Mouse (Mus musculus) ovary, adult 10 weeks (tissue): ENCODE measurements around the gene Olfr976. TPM values are rescaled to one million over a fixed set of nuclear protein-coding genes. Genes with fewer than 3 reads are reported as not detected.

Source experiments
- polyA plus RNA-seq: library from polyadenylated mRNA; stranded (reverse); fragments of 350-450 nt; fragmentation: Illumina TruSeq; extraction: RNeasy Lipid Tissue Mini Kit (QIAGEN cat#74804); gene quantifications from one replicate; pipeline ENCODE4 v1.2.3, GENCODE M21; 2014

Gene Olfr976
- 10.5 TPM for polyA plus RNA-seq

DNA sequence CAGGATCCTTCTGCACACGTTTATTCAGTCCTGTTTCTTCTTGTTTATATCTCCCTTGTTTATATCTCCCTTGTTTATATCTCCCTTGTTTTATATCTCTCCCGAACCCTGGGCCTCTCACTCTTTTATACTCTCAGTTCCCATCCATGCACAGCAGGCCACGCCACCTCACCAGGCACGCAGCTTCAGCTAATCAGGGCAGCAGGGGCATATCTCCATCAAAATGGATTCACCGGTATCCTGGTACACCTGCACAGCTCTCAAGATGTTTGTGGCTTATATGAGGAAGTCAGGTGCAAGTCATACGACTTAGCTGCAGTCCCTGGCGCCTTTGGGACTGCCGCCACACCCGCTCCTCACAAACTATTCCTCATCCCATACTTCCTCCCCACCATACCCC lies at the start of gene Olfr976:
TSS of gene Olfr976 (minus strand) at position 101 of the 400 bp plus-strand sequence.

DNA sequence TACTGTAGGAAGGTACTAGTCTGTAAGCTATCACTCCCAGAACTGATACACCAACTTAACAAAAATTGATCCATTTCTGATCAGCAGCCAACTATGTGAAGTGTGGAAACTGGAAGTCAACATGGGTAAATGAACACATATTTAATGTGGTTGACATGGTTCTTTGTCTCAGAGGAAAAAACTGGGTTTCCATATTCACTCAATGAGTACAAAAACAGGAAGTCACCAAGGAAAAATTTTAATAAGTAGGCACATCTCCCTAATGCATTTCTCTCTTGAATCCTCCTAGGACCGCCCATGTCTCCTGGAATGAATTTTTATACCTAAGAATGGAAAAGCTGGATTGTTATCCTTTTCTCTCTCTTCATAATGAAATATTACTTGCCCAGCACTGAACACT lies 48.5 kb upstream of the Olfr976 start, which contains the start of gene Olfr980:
TSS of gene Olfr980 (minus strand) at position 101 of the 400 bp plus-strand sequence.

DNA sequence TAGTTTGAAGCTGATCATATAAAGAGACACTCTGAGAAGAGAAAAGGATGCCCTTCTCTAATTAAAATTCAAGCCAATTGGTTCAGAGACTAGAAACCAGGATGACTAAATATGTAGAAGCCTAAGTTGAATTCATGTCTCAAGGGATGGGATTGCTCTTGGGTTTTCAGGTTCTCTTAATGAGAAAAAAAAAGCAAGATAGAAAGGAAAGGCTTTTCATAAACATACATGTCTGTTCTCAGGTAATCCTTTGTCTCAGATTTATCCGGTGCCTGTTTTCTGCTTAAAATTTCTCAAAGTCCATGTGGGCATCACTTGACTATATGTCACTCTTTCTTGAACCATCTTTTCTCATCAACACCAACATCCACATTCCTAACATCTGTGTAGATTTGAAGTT lies 42.4 kb upstream of the Olfr976 start, which contains the start of gene Olfr979:
TSS of gene Olfr979 (minus strand) at position 101 of the 400 bp plus-strand sequence.

DNA sequence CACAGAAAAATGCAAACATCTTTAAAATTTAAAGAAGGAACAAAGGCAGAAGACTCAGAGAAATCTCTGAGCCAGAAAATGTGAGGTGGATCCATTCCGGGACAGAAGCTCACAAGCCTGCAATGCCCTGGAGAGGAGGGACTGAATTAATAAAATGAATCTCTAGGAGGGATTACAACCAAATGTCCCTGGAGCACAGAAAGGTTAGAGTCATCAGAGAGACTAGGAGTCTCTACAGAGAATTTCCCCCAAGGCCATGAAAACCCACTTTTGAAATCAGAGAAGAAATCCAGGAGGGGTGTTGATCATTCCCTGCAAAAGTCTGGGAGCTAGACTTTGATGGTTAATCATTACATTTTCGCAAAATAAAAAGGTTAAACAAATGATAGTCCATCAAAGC lies 30.9 kb upstream of the Olfr976 start, which contains the start of gene Olfr978:
TSS of gene Olfr978 (plus strand) at position 301 of the 400 bp plus-strand sequence.

DNA sequence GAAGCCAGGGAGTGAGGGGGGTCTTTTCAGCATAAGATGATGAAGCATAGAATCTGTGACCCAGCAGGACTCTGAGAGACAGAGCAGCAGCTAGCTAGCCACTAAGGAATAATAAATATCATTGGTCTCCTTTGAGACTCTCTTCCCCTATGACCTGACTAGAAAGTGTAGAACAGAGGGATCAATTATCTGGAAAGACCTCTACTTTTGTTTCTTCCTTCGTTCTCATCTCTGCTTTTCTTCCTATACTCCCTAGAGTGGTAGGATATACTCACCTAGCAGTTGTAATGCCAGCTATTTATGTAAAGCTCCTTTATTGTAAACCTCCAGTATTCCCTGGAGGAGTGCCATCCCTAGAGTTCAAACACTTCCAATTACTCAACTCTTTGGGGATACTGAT lies 9.0 kb downstream of the Olfr976 start, which contains the start of gene Olfr975:
TSS of gene Olfr975 (minus strand) at position 101 of the 400 bp plus-strand sequence.

DNA sequence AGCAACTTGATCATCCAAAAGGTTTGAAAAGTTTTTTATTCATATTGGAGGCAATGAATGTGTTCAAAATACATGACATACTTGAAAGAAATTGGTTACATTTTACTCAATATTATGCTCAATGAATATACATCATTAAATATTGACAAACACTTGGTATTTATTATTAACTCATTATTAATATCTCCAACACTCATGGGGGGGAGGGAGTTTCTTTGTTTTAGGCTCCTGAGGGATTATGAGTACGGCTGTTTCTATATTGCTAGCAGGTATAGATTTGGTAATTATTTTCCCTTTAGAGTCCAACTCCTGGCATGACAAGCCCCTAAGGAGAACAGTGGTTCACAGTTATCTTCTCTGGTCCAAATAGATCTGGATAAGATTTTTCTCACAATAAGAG lies 23.7 kb downstream of the Olfr976 start, which contains the start of gene Olfr974:
TSS of gene Olfr974 (plus strand) at position 301 of the 400 bp plus-strand sequence.

DNA sequence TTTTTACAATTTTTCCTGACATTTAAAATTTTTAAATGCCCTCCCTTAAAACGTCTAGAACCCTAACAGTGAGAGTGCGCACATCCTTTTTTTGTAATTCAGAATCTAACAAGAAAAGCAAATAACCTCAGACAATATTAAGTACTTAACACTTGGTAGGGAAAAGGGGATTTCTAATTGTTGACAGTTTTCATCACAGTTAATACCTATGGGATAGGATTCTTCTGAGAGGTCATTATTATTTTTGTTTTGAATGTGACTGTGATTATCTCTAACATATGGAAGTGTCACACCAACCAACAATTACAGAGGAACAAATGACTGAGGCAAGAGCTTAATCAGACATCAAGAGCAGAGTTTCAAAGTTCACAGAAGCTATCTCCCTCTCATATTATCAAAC lies 53.9 kb downstream of the Olfr976 start, which contains the start of gene Olfr229:
TSS of gene Olfr229 (plus strand) at position 301 of the 400 bp plus-strand sequence.

Other genes starting within 250 kb of the Olfr976 start
- gene Olfr965, start 249.8 kb downstream of the Olfr976 start, polyA plus RNA-seq, result not detected
- gene Olfr150, start 230.2 kb downstream of the Olfr976 start, polyA plus RNA-seq, result not detected
- gene Olfr967, start 214.9 kb downstream of the Olfr976 start, polyA plus RNA-seq, result not detected
- not detected for gene Olfr968, start 177.9 kb downstream of the Olfr976 start, polyA plus RNA-seq
- not detected for gene Olfr969, start 170.2 kb downstream of the Olfr976 start, polyA plus RNA-seq
- gene Olfr970, start 152.3 kb downstream of the Olfr976 start, polyA plus RNA-seq, result not detected
- gene Olfr971, start 124.3 kb downstream of the Olfr976 start, polyA plus RNA-seq, result not detected
- not detected for gene Olfr972, start 94.7 kb downstream of the Olfr976 start, polyA plus RNA-seq
- not detected for gene Olfr229, start 53.8 kb downstream of the Olfr976 start, polyA plus RNA-seq
- gene Olfr974, start 23.6 kb downstream of the Olfr976 start, polyA plus RNA-seq, result not detected
- gene Olfr975, start 9.1 kb downstream of the Olfr976 start, polyA plus RNA-seq, result not detected
- not detected for gene Olfr978, start 31.0 kb upstream of the Olfr976 start, polyA plus RNA-seq
- gene Olfr979, start 42.3 kb upstream of the Olfr976 start, polyA plus RNA-seq, result not detected
- gene Olfr980, start 48.4 kb upstream of the Olfr976 start, polyA plus RNA-seq, result not detected
- gene Olfr981, start 60.3 kb upstream of the Olfr976 start, polyA plus RNA-seq, result not detected
- not detected for gene Olfr982, start 112.7 kb upstream of the Olfr976 start, polyA plus RNA-seq
- not detected for gene Olfr983, start 132.5 kb upstream of the Olfr976 start, polyA plus RNA-seq
- gene Olfr984, start 153.1 kb upstream of the Olfr976 start, polyA plus RNA-seq, result not detected
- gene Olfr985, start 169.1 kb upstream of the Olfr976 start, polyA plus RNA-seq, result not detected
- gene Tmem225, start 187.0 kb upstream of the Olfr976 start, polyA plus RNA-seq, result not detected
- gene Olfr986, start 219.8 kb upstream of the Olfr976 start, polyA plus RNA-seq, result not detected
- gene Zfp202, start 231.2 kb upstream of the Olfr976 start, polyA plus RNA-seq, result 9.3 TPM